Mouse (Mus musculus) stomach, embryonic 14.5 days (tissue): ENCODE data around the gene Car9. TPM values are rescaled to one million over a fixed set of nuclear protein-coding genes. Genes with fewer than 3 reads are reported as not detected.
"Not testable (repeated sequence)": the region's sequence is repeated elsewhere in the genome, so short reads cannot be mapped to it uniquely, and the experiment has no call there.

Experiments
- ATAC-seq: fragments of 200-750 bp; cut with Nextera tagmentation; 2 replicates; pipeline ENCODE4 v1.8.0; 2017; ENCODE audit warnings: low read depth, moderate TSS enrichment; ENCODE audit not compliant: insufficient number of reproducible peaks, insufficient read depth, low FRiP score
- H3K27ac ChIP-seq: fragments of 300-500 bp; sonication (generic); 2 replicates; pipeline ENCODE4 v1.5.1; 2014; ENCODE audit warnings: mild to moderate bottlenecking, low read length, moderate library complexity, mixed read lengths
- H3K27me3 ChIP-seq: fragments of 300-500 bp; sonication (generic); 2 replicates; pipeline ENCODE4 v1.6.1; 2014; ENCODE audit warnings: low read length, control low read depth, mixed read lengths; ENCODE audit not compliant: control insufficient read depth, insufficient read depth
- H3K36me3 ChIP-seq: fragments of 300-500 bp; sonication (generic); 2 replicates; pipeline ENCODE4 v1.6.1; 2014; ENCODE audit warnings: mild to moderate bottlenecking, control low read depth, low read length, moderate library complexity, mixed read lengths; ENCODE audit not compliant: control insufficient read depth, insufficient read depth
- H3K4me1 ChIP-seq: fragments of 300-500 bp; sonication (generic); 2 replicates; pipeline ENCODE4 v1.6.1; 2014; ENCODE audit warnings: low read length, control low read depth, mixed read lengths; ENCODE audit not compliant: control insufficient read depth, insufficient read depth
- H3K4me2 ChIP-seq: fragments of 300-500 bp; sonication (generic); replicated peaks from 2 replicates; pipeline ENCODE4 v1.6.1; 2014; ENCODE audit warnings: low read depth, low read length, control low read depth
- H3K4me3 ChIP-seq: fragments of 300-500 bp; sonication (generic); 2 replicates; pipeline ENCODE4 v1.5.1; 2014; ENCODE audit warnings: low read depth, low read length, control low read depth
- H3K9ac ChIP-seq: fragments of 300-500 bp; sonication (generic); replicated peaks from 2 replicates; pipeline ENCODE4 v1.6.1; 2014; ENCODE audit warnings: low read depth, mild to moderate bottlenecking, control low read depth, low read length, moderate library complexity, mixed read lengths
- H3K9me3 ChIP-seq: fragments of 300-500 bp; sonication (generic); 2 replicates; pipeline ENCODE4 v1.6.1; 2016; ENCODE audit warnings: low read depth, low read length, control low read depth; ENCODE audit not compliant: control insufficient read depth
- WGBS: fragments of 180-500 bp; shearing (Covaris S2); extraction: QIAGEN DNeasy Blood & Tissue Kit; methylation state at CpG from one replicate; pipeline ENCODE4 v1.1.7; 2014; 5-methylcytosine and 5-hydroxymethylcytosine counted together
- polyA plus RNA-seq: library from polyadenylated mRNA; unstranded; fragments of >200 nt; fragmentation: Nextera tagmentation; extraction: Ambion mirVana; gene quantifications from 2 replicates; pipeline ENCODE4 v1.2.1, GENCODE M21; 2014

The Car9 gene
- polyA plus RNA-seq, 1 experiment from 2014 or later = 2.8 TPM

- WGBS = 20% methylated on average over 11 of the region's 11 CpGs
- Histone ChIP-seq H3K4me1 (no peaks in the 10 kb centered on the region), H3K4me3 (peak overlapping the region; percentile 17; the same call in 1 of the 2 replicates), H3K9me3 (no peaks in the 10 kb centered on the region), H3K27me3 (no peaks in the 10 kb centered on the region), H3K36me3 (no peaks in the 10 kb centered on the region), H3K9ac (no peak overlapping the region), H3K4me2 (peak overlapping the region; percentile 39), H3K27ac (peak overlapping the region; percentile 27)
- peak; percentile 86; the same call in 1 of the 2 replicates for ATAC-seq
These were observed 28.8 kb upstream of the Car9 start for GRCm38 (mm10) chr4:43477857-43478533.

DNA sequence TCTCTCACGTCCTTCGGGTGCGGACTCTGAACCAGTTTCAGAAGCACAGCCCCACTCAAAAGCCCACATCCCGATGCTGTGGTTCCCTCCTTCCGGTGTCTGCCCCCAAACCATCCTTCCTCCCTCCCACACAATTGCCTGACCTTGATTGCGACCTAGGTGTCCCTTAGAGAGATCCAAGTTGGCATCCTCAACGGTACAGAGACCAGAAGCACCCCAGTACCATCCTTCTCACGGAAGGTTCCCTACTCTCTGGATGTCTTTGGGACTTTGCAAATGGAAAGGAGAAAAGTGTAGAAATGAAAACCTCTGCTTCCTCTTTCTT is 28.3 kb upstream of the Car9 start:
- Histone ChIP-seq H3K4me3 (peak overlapping the region; percentile 17; the same call in 1 of the 2 replicates), H3K4me2 (peak overlapping the region; percentile 39), H3K4me1 (no peaks in the 10 kb centered on the region), H3K9me3 (no peaks in the 10 kb centered on the region), H3K36me3 (no peaks in the 10 kb centered on the region), H3K27ac (peak overlapping the region; percentile 27), H3K9ac (no peak overlapping the region), H3K27me3 (no peaks in the 10 kb centered on the region)
- 0 out of 2 replicates have a peak, but pooled peaks have one; percentile 11 for ATAC-seq
- WGBS = 51% methylated on average over 8 of the region's 8 CpGs

DNA sequence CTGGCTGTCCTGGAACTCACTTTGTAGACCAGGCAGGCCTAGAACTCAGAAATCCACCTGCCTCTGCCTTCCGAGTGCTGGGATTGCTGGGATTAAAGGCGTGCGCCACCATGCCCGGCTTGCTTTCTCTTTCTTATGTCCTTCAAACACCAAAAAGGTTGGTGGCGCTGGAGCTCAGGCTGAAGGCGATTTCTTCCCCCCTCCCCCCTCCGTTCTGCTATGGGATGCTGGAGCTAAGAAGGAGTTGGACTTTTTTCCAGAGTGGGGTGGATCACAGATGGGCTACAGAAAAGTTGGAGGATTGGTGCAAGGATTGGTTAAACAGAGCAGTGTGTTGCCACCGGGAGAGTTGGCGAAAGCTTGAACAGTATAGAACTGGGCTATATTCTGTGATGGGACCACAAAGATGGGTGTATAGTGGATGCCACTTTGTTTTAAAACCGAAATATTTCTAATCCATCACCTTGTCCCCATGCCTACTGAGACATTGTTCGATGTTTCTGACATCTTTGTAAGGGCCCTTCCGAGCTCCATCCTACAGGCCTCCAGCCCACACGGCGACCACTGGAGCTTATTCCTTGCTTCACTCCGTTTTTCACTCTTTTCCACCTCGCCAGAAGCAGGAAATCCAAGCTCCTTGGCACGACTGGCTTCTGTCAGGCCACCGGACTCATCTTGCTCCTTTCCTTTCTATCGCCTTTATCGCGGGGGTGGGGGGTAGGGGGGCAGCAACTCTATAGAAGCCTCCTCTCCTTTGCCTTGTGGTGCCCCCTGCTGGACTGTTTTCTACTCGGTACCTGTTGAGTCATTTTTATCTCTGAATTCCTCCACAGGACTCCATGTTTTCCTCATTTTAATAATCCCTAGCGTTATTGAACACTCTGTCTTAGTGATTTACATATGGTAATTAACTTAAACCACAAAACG is 27.6 kb upstream of the Car9 start:
- no peaks in the 10 kb centered on the region for H3K9me3 ChIP-seq
- no peak overlapping the region for H3K4me3 ChIP-seq
- H3K4me2 ChIP-seq = no peak overlapping the region; the same call in 1 of the 2 replicates
- no peaks in the 10 kb centered on the region for H3K4me1 ChIP-seq
- no peak overlapping the region for H3K27ac ChIP-seq
- no peak overlapping the region for H3K9ac ChIP-seq
- no peaks in the 10 kb centered on the region for H3K36me3 ChIP-seq
- no peak for ATAC-seq
- H3K27me3 ChIP-seq = no peaks in the 10 kb centered on the region
- 44% methylated on average over 24 of the region's 24 CpGs for WGBS

- 81% methylated on average over 5 of the region's 5 CpGs for WGBS
- H3K27me3 ChIP-seq = no peaks in the 10 kb centered on the region
These were observed 25.8 kb upstream of the Car9 start for GRCm38 (mm10) chr4:43480985-43481384.

DNA sequence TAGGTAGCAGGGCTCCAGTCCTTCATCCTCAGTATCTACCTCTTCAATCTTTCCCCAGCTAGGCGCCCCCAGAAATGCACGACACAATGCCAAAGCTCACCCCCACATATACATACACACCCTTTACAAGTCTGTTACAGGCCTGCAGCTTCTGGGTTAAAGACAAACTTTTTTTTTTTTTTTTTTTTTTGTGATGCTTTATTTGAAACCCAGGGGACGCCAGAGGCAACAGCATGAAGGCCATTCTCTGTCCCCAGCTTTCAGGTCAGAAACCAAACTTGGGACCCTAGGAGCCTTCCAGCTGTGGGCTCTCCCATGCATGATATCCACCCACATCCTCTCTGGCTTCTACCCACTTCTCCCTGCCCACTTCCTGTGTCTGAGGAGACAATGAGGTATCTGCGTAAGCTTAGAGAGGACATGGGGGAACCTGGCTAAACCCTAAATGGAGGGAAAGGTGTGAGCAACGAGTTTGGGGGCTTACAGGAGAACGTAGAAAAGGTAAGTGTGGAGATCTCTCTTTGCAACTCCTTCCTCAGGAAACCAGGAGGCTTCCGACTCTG is 24.8 kb upstream of the Car9 start:
- Histone ChIP-seq H3K36me3 (no peaks in the 10 kb centered on the region), H3K4me2 (no peak overlapping the region), H3K9me3 (no peaks in the 10 kb centered on the region), H3K27ac (no peak overlapping the region), H3K4me3 (no peak overlapping the region), H3K27me3 (no peaks in the 10 kb centered on the region), H3K4me1 (no peaks in the 10 kb centered on the region), H3K9ac (no peak overlapping the region)
- WGBS = 69% methylated on average over 7 of the region's 7 CpGs
- ATAC-seq = no peak

More at GRCm38 (mm10) chr4:43480985-43481384, 25.8 kb upstream of the Car9 start:
- Histone ChIP-seq H3K9ac (no peak overlapping the region), H3K27ac (no peak overlapping the region), H3K4me2 (no peak overlapping the region), H3K9me3 (no peaks in the 10 kb centered on the region), H3K4me3 (no peak overlapping the region), H3K4me1 (no peaks in the 10 kb centered on the region), H3K36me3 (no peaks in the 10 kb centered on the region)
- ATAC-seq = no peak

- Histone ChIP-seq H3K9me3 (no peaks in the 10 kb centered on the region), H3K27me3 (no peaks in the 10 kb centered on the region), H3K4me2 (no peak overlapping the region), H3K27ac (no peak overlapping the region), H3K9ac (no peak overlapping the region), H3K36me3 (no peaks in the 10 kb centered on the region), H3K4me3 (no peak overlapping the region), H3K4me1 (no peaks in the 10 kb centered on the region)
- ATAC-seq = no peak
- WGBS = 72% methylated on average over 10 of the region's 10 CpGs
These were observed 24.2 kb upstream of the Car9 start for GRCm38 (mm10) chr4:43482591-43482990.

- H3K36me3 ChIP-seq = no peaks in the 10 kb centered on the region
- H3K4me2 ChIP-seq = no peak within 1 kb of the TSS
- 59% methylated on average over 12 of the region's 12 CpGs for WGBS
- no peak within 1 kb of the TSS for H3K9ac ChIP-seq
- no peak for ATAC-seq
- H3K4me1 ChIP-seq = no peaks in the 10 kb centered on the region
- no peaks in the 10 kb centered on the region for H3K27me3 ChIP-seq
- H3K4me3 ChIP-seq = no peak within 1 kb of the TSS
- no peaks in the 10 kb centered on the region for H3K9me3 ChIP-seq
- no peak within 1 kb of the TSS for H3K27ac ChIP-seq
These were observed 23.2 kb upstream of the Car9 start, which contains the start of gene Sit1 for GRCm38 (mm10) chr4:43483535-43484091. Sit1 (minus strand) TSS chr4:43483734.

DNA sequence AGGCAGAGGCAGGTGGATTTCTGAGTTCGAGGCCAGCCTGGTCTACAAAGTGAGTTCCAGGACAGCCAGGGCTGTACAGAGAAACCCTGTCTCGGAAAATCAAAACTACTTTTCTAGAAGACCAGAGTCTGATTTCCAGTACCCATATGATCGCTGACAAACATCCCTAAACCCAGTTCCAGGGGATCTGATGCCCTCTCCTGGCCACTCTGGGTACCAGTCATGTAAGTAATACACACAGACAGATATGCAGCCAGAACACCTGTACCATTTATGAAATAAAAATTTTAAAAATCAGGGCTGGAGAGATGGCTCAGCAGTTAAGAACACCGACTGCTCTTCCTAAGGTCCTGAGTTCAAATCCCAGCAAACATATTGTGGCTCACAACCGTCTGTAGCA is 21.1 kb upstream of the Car9 start:
- not testable (repeated sequence) for H3K4me1 ChIP-seq, H3K36me3 ChIP-seq, H3K27ac ChIP-seq, H3K4me3 ChIP-seq, H3K4me2 ChIP-seq, H3K27me3 ChIP-seq, H3K9ac ChIP-seq, ATAC-seq, H3K9me3 ChIP-seq
- WGBS = 81% methylated on average over 5 of the region's 5 CpGs
